Mouse (Mus musculus) midbrain, embryonic 14.5 days (tissue): ENCODE measurements at regions not wholly inside any gene's neighbourhood (a gene's known extent, or its start where the extent isn't known, plus 50 kb on each side); places are given as distances from the start of the nearest gene placed in this dataset.
A peak's percentile ranks its signal among the peaks of the same experiment; 100 is the strongest.

Experiments
- ATAC-seq: fragments of 200-750 bp; cut with Nextera tagmentation; 2 replicates; pipeline ENCODE4 v1.8.0; 2017; ENCODE audit warnings: moderate number of reproducible peaks, moderate library complexity; ENCODE audit not compliant: low FRiP score, low TSS enrichment
- DNase-seq: peaks from one replicate; pipeline ENCODE4 v3.0.0-alpha.2; 2015
- H3K27ac ChIP-seq: fragments of 300-500 bp; sonication (generic); replicated peaks from 2 replicates; pipeline ENCODE4 v1.5.1; 2014; ENCODE audit warnings: mild to moderate bottlenecking, low read depth, low read length, moderate library complexity
- H3K27me3 ChIP-seq: fragments of 300-500 bp; sonication (generic); 2 replicates; pipeline ENCODE4 v1.6.1; 2014; ENCODE audit warnings: low read length, control low read depth, mixed read lengths; ENCODE audit not compliant: control insufficient read depth, insufficient read depth
- H3K36me3 ChIP-seq: fragments of 300-500 bp; sonication (generic); 2 replicates; pipeline ENCODE4 v1.6.1; 2014; ENCODE audit warnings: low read length, control low read depth; ENCODE audit not compliant: control insufficient read depth, insufficient read depth
- H3K4me1 ChIP-seq: fragments of 300-500 bp; sonication (generic); 2 replicates; pipeline ENCODE4 v1.6.1; 2014; ENCODE audit warnings: mild to moderate bottlenecking, antibody characterized with exemption, low read length, control low read depth; ENCODE audit not compliant: control insufficient read depth, insufficient read depth
- H3K4me2 ChIP-seq: fragments of 300-500 bp; sonication (generic); 2 replicates; pipeline ENCODE4 v1.6.1; 2014; ENCODE audit warnings: mild to moderate bottlenecking, low read length, moderate library complexity
- H3K4me3 ChIP-seq: fragments of 300-500 bp; sonication (generic); replicated peaks from 2 replicates; pipeline ENCODE4 v1.5.1; 2014; ENCODE audit warnings: low read depth, low read length
- H3K9ac ChIP-seq: fragments of 300-500 bp; sonication (generic); replicated peaks from 2 replicates; pipeline ENCODE4 v1.6.1; 2014; ENCODE audit warnings: mild to moderate bottlenecking, low read length, moderate library complexity
- H3K9me3 ChIP-seq: fragments of 300-500 bp; sonication (generic); 2 replicates; pipeline ENCODE4 v1.6.1; 2016; ENCODE audit warnings: low read length, control low read depth, mixed read lengths; ENCODE audit not compliant: control insufficient read depth
- WGBS: fragments of 180-500 bp; shearing (Covaris S2); extraction: QIAGEN DNeasy Blood & Tissue Kit; methylation state at CpG from one replicate; pipeline ENCODE4 v1.1.7; 2014; 5-methylcytosine and 5-hydroxymethylcytosine counted together

DNA sequence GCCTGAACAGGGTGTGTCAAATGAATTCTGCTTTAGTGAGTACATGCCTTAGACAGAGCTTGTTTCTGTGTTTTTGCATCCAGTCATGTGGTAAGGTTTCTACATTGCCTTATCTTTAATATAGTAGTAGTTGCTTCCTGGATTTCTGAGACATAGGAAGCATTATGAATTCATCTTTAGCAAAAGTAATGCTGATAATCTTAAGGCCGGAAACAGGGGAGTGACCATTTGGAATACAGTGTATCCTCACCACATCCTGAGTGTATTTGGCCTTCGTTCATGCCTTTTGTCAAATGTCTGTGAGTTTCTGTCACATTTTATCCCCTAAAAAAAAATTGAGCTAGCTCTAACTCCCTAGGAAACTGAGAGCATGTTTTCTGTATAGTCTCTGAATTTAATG is 482.9 kb downstream of the Cetn3 start:
- no peak overlapping the region for H3K4me2 ChIP-seq
- H3K27me3 ChIP-seq = no peaks in the 10 kb centered on the region
- no peak overlapping the region for H3K27ac ChIP-seq
- no peaks in the 10 kb centered on the region for H3K4me1 ChIP-seq
- no peak overlapping the region for H3K9ac ChIP-seq
- DNase-seq = peak; percentile 26
- no peaks in the 10 kb centered on the region for H3K36me3 ChIP-seq
- WGBS = 81% methylated on average over 2 of the region's 2 CpGs
- H3K4me3 ChIP-seq = no peak overlapping the region
- no peaks in the 10 kb centered on the region for H3K9me3 ChIP-seq
- ATAC-seq = no peak

DNA sequence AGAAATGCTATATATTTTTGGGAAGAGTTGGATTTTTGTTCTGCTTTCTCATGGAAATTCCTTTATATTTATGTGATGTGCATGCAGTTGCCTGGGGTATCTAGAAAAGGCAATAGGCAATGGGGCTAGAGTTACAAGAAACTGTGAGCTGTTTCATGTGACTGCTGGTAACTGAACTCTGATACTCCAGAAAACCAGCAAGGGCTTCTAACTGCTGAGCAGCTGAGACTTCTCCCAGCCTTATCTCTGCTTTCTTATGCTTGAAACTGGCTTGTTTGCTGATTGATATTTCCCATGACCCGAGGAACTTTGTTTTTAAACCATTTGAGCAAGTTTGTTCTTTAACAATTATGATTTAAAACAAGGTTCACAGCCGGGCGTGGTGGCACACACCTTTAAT is 491.9 kb downstream of the Cetn3 start:
- H3K9ac ChIP-seq = no peak overlapping the region
- 0 out of 2 replicates have a peak, but pooled peaks cover 4% of the 10 kb centered on the region for H3K9me3 ChIP-seq
- no peak overlapping the region for H3K27ac ChIP-seq
- no peaks in the 10 kb centered on the region for H3K36me3 ChIP-seq
- H3K4me3 ChIP-seq = no peak overlapping the region
- DNase-seq (no peak), ATAC-seq (no peak)
- H3K4me1 ChIP-seq = no peaks in the 10 kb centered on the region
- no peaks in the 10 kb centered on the region for H3K27me3 ChIP-seq
- H3K4me2 ChIP-seq = no peak overlapping the region
- 84% methylated on average over 3 of the region's 3 CpGs for WGBS

DNA sequence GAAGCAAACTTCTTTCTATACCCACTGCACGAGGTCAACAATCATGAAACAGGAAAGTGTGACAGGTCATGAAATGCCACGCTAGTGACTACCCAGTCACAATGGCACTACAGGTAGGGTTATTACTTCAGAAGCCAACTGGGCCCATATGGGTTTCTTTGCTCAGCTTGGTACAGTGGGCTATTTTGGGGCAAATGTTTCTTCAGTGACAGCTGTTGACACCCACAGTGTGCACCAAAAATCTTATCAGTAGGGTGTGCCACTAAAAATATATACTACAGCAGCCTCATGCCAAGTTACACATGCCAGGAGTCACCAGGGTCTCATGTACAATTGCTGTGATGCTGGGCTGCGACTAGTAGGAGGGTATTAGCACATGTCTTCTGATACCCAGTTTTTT is 493.1 kb downstream of the Cetn3 start:
- Histone ChIP-seq H3K4me3 (no peak overlapping the region), H3K27me3 (no peaks in the 10 kb centered on the region), H3K9me3 (0 out of 2 replicates have a peak, but pooled peaks cover 4% of the 10 kb centered on the region), H3K36me3 (no peaks in the 10 kb centered on the region), H3K27ac (no peak overlapping the region), H3K9ac (no peak overlapping the region), H3K4me2 (no peak overlapping the region), H3K4me1 (no peaks in the 10 kb centered on the region)
- DNase-seq (no peak), ATAC-seq (no peak)
- WGBS = 89% methylated on average over 3 of the region's 3 CpGs

DNA sequence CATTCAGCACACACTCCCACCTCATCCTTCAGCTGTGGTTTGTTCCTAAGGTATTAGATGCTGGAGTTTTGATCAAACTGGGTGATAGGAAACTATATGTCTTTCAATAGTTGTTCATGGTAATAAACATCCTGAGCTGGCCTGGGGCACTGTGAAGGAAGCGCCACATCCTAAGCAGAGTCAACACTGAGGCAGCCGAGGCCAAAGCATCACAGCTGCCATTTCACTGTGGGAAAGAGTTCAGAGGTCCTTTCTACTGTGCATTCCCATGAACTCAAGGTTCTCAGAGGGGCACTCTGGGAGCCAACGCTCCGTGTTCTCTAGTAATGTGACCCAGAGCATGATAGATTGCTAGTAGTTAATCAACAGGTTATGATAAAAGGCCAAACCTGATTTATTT is 497.9 kb downstream of the Cetn3 start:
- Histone ChIP-seq H3K9ac (no peak overlapping the region), H3K27me3 (no peaks in the 10 kb centered on the region), H3K9me3 (no peaks in the 10 kb centered on the region), H3K27ac (no peak overlapping the region), H3K4me1 (no peaks in the 10 kb centered on the region), H3K36me3 (no peaks in the 10 kb centered on the region), H3K4me2 (no peak overlapping the region), H3K4me3 (no peak overlapping the region)
- ATAC-seq (no peak), DNase-seq (no peak)
- WGBS = 81% methylated on average over 4 of the region's 4 CpGs

DNA sequence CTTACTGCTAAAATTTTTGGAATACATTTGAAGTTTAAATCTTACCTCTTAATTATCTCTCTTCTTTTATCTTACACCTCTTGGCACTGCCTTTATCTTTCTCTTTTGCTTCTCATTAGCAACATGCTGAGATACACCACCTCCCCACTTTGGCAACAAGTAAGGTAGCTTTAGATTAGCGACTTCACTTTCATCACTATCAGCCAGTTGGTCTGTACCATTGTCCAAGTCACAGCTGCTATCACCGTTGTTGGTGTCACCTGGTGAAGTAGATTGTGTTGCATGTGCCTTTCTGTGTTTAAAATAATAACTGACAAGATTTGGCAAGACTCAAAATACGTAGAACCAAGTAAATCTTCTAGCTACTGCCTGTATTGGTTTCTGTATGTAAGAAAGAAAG is 513.0 kb downstream of the Cetn3 start:
- DNase-seq (no peak), ATAC-seq (no peak)
- WGBS = 67% methylated on average over 3 of the region's 3 CpGs
- Histone ChIP-seq H3K9me3 (no peaks in the 10 kb centered on the region), H3K27me3 (no peaks in the 10 kb centered on the region), H3K4me1 (no peaks in the 10 kb centered on the region), H3K36me3 (no peaks in the 10 kb centered on the region), H3K4me2 (no peak overlapping the region), H3K9ac (no peak overlapping the region), H3K4me3 (no peak overlapping the region), H3K27ac (no peak overlapping the region)

DNA sequence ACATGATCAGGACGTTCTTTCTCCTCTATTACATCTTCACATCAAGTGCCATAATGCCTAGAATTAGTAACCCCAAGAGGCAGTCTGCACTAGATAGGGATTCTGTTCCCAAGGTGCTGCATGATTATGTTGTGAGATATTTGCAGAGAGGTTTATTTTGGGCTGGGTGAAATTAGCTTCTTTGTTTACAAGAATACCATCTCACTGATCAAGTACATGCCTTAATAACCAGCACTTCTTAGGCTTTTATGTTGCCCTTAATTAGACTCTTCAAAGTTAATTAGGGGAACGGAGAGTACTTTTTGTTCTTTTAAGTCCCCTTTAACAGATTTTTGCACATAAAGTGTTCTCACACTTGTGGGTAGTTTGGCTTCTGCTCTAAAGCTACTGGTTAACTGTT is 521.4 kb downstream of the Cetn3 start:
- ATAC-seq (no peak), DNase-seq (no peak)
- WGBS = 68% methylated on average over 2 of the region's 2 CpGs
- Histone ChIP-seq H3K27me3 (no peaks in the 10 kb centered on the region), H3K4me1 (no peaks in the 10 kb centered on the region), H3K36me3 (no peaks in the 10 kb centered on the region), H3K27ac (no peak overlapping the region), H3K4me3 (no peak overlapping the region), H3K9ac (no peak overlapping the region), H3K9me3 (no peaks in the 10 kb centered on the region), H3K4me2 (no peak overlapping the region)

DNA sequence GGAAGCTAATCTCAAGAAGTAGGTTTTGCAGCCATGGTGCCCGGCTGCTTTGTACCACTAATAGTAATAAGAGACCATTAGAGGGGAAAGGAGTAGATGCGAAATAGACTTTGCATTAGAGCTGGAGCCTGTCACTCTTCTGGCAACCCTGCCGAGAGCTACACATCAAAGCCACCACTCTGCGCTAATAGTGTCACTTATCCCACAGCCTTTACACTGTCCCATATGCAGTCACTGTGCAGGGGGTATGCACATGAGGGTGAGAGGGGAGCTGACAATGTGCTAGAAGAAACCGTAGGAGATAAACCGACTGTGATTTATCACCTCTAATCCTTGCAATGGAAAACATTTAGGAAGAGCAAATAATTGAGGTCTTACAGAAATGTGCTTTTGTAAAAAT is 522.2 kb downstream of the Cetn3 start:
- no peak overlapping the region for H3K27ac ChIP-seq
- H3K9ac ChIP-seq = no peak overlapping the region
- H3K36me3 ChIP-seq = no peaks in the 10 kb centered on the region
- DNase-seq (peak; percentile 26), ATAC-seq (no peak)
- H3K27me3 ChIP-seq = no peaks in the 10 kb centered on the region
- no peaks in the 10 kb centered on the region for H3K4me1 ChIP-seq
- H3K9me3 ChIP-seq = no peaks in the 10 kb centered on the region
- no peak overlapping the region for H3K4me3 ChIP-seq
- no peak overlapping the region for H3K4me2 ChIP-seq
- 40% methylated on average over 6 of the region's 6 CpGs for WGBS

DNA sequence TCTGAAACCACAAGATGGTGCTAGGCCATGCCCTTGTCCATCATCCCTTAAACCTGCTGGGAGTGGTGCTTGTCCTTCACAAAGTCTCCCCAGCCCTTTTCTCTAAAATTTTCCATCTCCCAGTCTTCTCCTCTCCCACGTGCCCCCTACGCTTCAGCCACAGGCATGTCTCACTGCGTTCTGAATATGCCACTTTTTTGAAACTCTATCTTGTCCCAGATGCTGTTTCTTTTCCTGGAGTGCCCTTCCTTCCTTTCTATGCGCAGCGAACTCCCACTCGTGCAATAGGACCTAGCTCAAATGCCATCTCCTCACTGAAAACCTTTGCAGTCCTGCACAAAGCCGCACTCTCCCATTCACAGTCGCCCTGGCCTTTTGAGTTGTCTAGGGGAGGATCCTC is 525.5 kb downstream of the Cetn3 start:
- DNase-seq (no peak), ATAC-seq (no peak)
- Histone ChIP-seq H3K27ac (no peak overlapping the region), H3K27me3 (no peaks in the 10 kb centered on the region), H3K4me3 (no peak overlapping the region), H3K36me3 (no peaks in the 10 kb centered on the region), H3K4me1 (no peaks in the 10 kb centered on the region), H3K9me3 (no peaks in the 10 kb centered on the region), H3K9ac (no peak overlapping the region), H3K4me2 (no peak overlapping the region)
- 69% methylated on average over 8 of the region's 8 CpGs for WGBS

DNA sequence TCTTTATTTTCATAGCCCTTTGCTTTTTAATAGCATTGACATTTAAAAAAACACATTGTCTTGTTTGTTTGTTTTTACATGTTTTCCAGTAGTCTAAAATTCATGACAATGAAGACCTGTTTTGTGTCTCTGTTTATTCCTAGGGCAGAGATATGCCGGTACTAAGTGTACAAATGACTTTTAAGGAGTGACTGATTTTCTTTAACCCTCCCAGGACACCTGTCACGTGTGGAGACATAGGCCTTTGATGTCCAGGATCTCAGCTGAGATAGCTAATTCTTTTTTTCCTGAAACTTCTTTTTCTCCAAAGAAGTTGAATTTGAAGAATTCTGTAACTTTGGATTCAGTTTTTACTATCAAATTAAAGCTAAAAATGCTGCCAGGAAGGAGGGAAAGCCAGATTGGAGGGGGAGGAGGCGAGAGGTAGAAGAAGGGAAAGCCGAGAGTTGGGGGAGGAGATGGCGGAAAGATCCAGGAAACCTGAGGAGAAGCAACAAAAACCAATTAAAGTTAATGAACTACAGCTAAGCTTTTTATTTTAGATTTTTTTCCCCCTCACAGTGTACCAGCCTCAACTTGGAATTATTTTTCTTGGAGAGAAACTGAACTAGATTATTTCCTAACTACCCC is 533.8 kb downstream of the Cetn3 start:
- H3K4me3 ChIP-seq = no peak overlapping the region
- no peaks in the 10 kb centered on the region for H3K4me1 ChIP-seq
- H3K9me3 ChIP-seq = no peaks in the 10 kb centered on the region
- no peaks in the 10 kb centered on the region for H3K36me3 ChIP-seq
- WGBS = 84% methylated on average over 5 of the region's 5 CpGs
- H3K9ac ChIP-seq = no peak overlapping the region
- no peak overlapping the region for H3K4me2 ChIP-seq
- DNase-seq (no peak), ATAC-seq (no peak)
- no peaks in the 10 kb centered on the region for H3K27me3 ChIP-seq
- H3K27ac ChIP-seq = no peak overlapping the region
